Mouse (Mus musculus) forebrain, embryonic 12.5 days (tissue): Measurements from ENCODE around the gene Acap3. TPM values are rescaled to one million over a fixed set of nuclear protein-coding genes. Genes with fewer than 3 reads are reported as not detected.
A peak's percentile ranks its signal among the peaks of the same experiment; 100 is the strongest.

Experiments
- ATAC-seq: fragments of 200-750 bp; cut with Nextera tagmentation; 2 replicates; pipeline ENCODE4 v1.8.0; 2017; ENCODE audit warnings: moderate TSS enrichment; ENCODE audit not compliant: low FRiP score
- H3K27ac ChIP-seq: fragments of 300-500 bp; sonication (generic); 2 replicates; pipeline ENCODE4 v1.5.1; 2016; ENCODE audit warnings: mild to moderate bottlenecking
- H3K27me3 ChIP-seq: fragments of 300-500 bp; sonication (generic); 2 replicates; pipeline ENCODE4 v1.6.1; 2016; ENCODE audit warnings: mild to moderate bottlenecking
- H3K36me3 ChIP-seq: fragments of 300-500 bp; sonication (generic); replicated peaks from 2 replicates; pipeline ENCODE4 v1.6.1; 2016; ENCODE audit warnings: mild to moderate bottlenecking
- H3K4me1 ChIP-seq: fragments of 300-500 bp; sonication (generic); 2 replicates; pipeline ENCODE4 v1.6.1; 2016
- H3K4me2 ChIP-seq: fragments of 300-500 bp; sonication (generic); 2 replicates; pipeline ENCODE4 v1.6.1; 2016; ENCODE audit warnings: mild to moderate bottlenecking, moderate library complexity
- H3K4me3 ChIP-seq: fragments of 300-500 bp; sonication (generic); replicated peaks from 2 replicates; pipeline ENCODE4 v1.5.1; 2016; ENCODE audit warnings: mild to moderate bottlenecking
- H3K9ac ChIP-seq: fragments of 300-500 bp; sonication (generic); 2 replicates; pipeline ENCODE4 v1.6.1; 2016; ENCODE audit warnings: mild to moderate bottlenecking
- H3K9me3 ChIP-seq: fragments of 300-500 bp; sonication (generic); 2 replicates; pipeline ENCODE4 v1.6.1; 2016
- WGBS: fragments of 180-500 bp; shearing (Covaris S2); methylation state at CpG from one replicate; pipeline ENCODE4 v1.1.7; 2016; 5-methylcytosine and 5-hydroxymethylcytosine counted together
- polyA plus RNA-seq: library from polyadenylated mRNA; unstranded; fragments of >200 nt; fragmentation: Nextera tagmentation; extraction: Ambion mirVana; gene quantifications from 2 replicates; pipeline ENCODE4 v1.2.1, GENCODE M21; 2016

Gene Acap3
- 47.9 and 57.2 TPM in 2 replicates for polyA plus RNA-seq

- Histone ChIP-seq H3K27ac (peak within 1 kb of the TSS; percentile 99), H3K36me3 (peaks cover 47% of the 10 kb centered on the region), H3K4me3 (peak within 1 kb of the TSS; percentile 93), H3K27me3 (no peaks in the 10 kb centered on the region), H3K4me2 (peak within 1 kb of the TSS; percentile 99), H3K9me3 (no peaks in the 10 kb centered on the region), H3K4me1 (peaks cover 50% of the 10 kb centered on the region), H3K9ac (peak within 1 kb of the TSS; percentile 92)
- WGBS, result 0% methylated on average over 52 of the region's 52 CpGs
- peak; percentile 90 for ATAC-seq
Observed at GRCm38 (mm10) chr4:155891551-155892001, at the start of gene Acap3, which contains the start of gene Pusl1. Gene Acap3 (plus strand): TSS chr4:155891822. Gene Pusl1 (minus strand): TSS chr4:155891781.

- peaks cover 40% of the 10 kb centered on the region for H3K4me1 ChIP-seq
- no peak overlapping the region for H3K4me2 ChIP-seq
- 84% methylated on average over 5 of the region's 5 CpGs for WGBS
- H3K27ac ChIP-seq, result no peak overlapping the region
- no peak overlapping the region for H3K9ac ChIP-seq
- H3K9me3 ChIP-seq, result no peaks in the 10 kb centered on the region
- H3K27me3 ChIP-seq, result peaks cover 24% of the 10 kb centered on the region
- no peak for ATAC-seq
- 0 out of 2 replicates have a peak, but pooled peaks cover 2% of the 10 kb centered on the region for H3K36me3 ChIP-seq
- H3K4me3 ChIP-seq, result no peak overlapping the region
Observed at GRCm38 (mm10) chr4:155843231-155843630, 48.4 kb upstream of the Acap3 start.

- 0 out of 2 replicates have a peak, but pooled peaks cover 2% of the 10 kb centered on the region for H3K36me3 ChIP-seq
Observed at GRCm38 (mm10) chr4:155846871-155847578, 44.6 kb upstream of the Acap3 start, which contains the start of gene Dvl1. Gene Dvl1 (plus strand): TSS chr4:155847402.

GRCm38 (mm10) chr4:155847591-155848352, 43.9 kb upstream of the Acap3 start:
- Histone ChIP-seq H3K4me3 (peak overlapping the region; percentile 84), H3K9me3 (no peaks in the 10 kb centered on the region), H3K27ac (peak overlapping the region; percentile 68; the same call in 1 of the 2 replicates), H3K36me3 (0 out of 2 replicates have a peak, but pooled peaks cover under 1% of the 10 kb centered on the region), H3K27me3 (0 out of 2 replicates have a peak, but pooled peaks cover 2% of the 10 kb centered on the region), H3K9ac (peak overlapping the region; percentile 90), H3K4me2 (peak overlapping the region; percentile 77), H3K4me1 (peaks cover 33% of the 10 kb centered on the region)
- 2% methylated on average over 62 of the region's 69 CpGs for WGBS
- peak; percentile 13 for ATAC-seq

More at GRCm38 (mm10) chr4:155846871-155847578, 44.6 kb upstream of the Acap3 start, which contains the start of gene Dvl1:
- 2% methylated on average over 60 of the region's 65 CpGs for WGBS
- peak within 1 kb of the TSS; percentile 84 for H3K4me3 ChIP-seq
- no peaks in the 10 kb centered on the region for H3K9me3 ChIP-seq
- peaks cover 33% of the 10 kb centered on the region for H3K4me1 ChIP-seq
- H3K9ac ChIP-seq, result peak within 1 kb of the TSS; percentile 90
- H3K27me3 ChIP-seq, result peaks cover 6% of the 10 kb centered on the region; the same call in 1 of the 2 replicates
- H3K27ac ChIP-seq, result peak within 1 kb of the TSS; percentile 76
- peak; percentile 94 for ATAC-seq
- peak within 1 kb of the TSS; percentile 77 for H3K4me2 ChIP-seq

GRCm38 (mm10) chr4:155848434-155849095, 43.1 kb upstream of the Acap3 start:
- H3K4me1 ChIP-seq, result peaks cover 33% of the 10 kb centered on the region
- H3K4me2 ChIP-seq, result peak overlapping the region; percentile 77
- 62% methylated on average over 7 of the region's 7 CpGs for WGBS
- peak overlapping the region; percentile 84 for H3K4me3 ChIP-seq
- peak overlapping the region; percentile 90 for H3K9ac ChIP-seq
- no peaks in the 10 kb centered on the region for H3K27me3 ChIP-seq
- no peaks in the 10 kb centered on the region for H3K9me3 ChIP-seq
- 0 out of 2 replicates have a peak, but pooled peaks cover 7% of the 10 kb centered on the region for H3K36me3 ChIP-seq
- no peak for ATAC-seq
- H3K27ac ChIP-seq, result no peak overlapping the region

GRCm38 (mm10) chr4:155849391-155849790, 42.2 kb upstream of the Acap3 start:
- H3K36me3 ChIP-seq, result peaks cover 15% of the 10 kb centered on the region
- 91% methylated on average over 2 of the region's 2 CpGs for WGBS
- no peaks in the 10 kb centered on the region for H3K9me3 ChIP-seq
- peak overlapping the region; percentile 77 for H3K4me2 ChIP-seq
- no peaks in the 10 kb centered on the region for H3K27me3 ChIP-seq
- no peak for ATAC-seq
- H3K27ac ChIP-seq, result no peak overlapping the region
- 0 out of 2 replicates have a peak overlapping the region, but pooled peaks have one; percentile 90 for H3K9ac ChIP-seq
- H3K4me3 ChIP-seq, result no peak overlapping the region
- H3K4me1 ChIP-seq, result peaks cover 33% of the 10 kb centered on the region

GRCm38 (mm10) chr4:155849792-155850451, 41.7 kb upstream of the Acap3 start:
- Histone ChIP-seq H3K36me3 (peaks cover 20% of the 10 kb centered on the region), H3K4me3 (no peak overlapping the region), H3K27me3 (no peaks in the 10 kb centered on the region), H3K4me1 (peaks cover 33% of the 10 kb centered on the region), H3K9ac (0 out of 2 replicates have a peak overlapping the region, but pooled peaks have one; percentile 90), H3K4me2 (0 out of 2 replicates have a peak overlapping the region, but pooled peaks have one; percentile 77), H3K27ac (no peak overlapping the region), H3K9me3 (no peaks in the 10 kb centered on the region)
- ATAC-seq, result no peak
- 92% methylated on average over 3 of the region's 3 CpGs for WGBS

GRCm38 (mm10) chr4:155851368-155851767, 40.3 kb upstream of the Acap3 start:
- WGBS, result 91% methylated on average over 3 of the region's 3 CpGs
- no peaks in the 10 kb centered on the region for H3K27me3 ChIP-seq
- H3K4me1 ChIP-seq, result peaks cover 32% of the 10 kb centered on the region
- H3K36me3 ChIP-seq, result peaks cover 35% of the 10 kb centered on the region
- no peak overlapping the region; the same call in 1 of the 2 replicates for H3K9ac ChIP-seq
- no peak overlapping the region for H3K4me2 ChIP-seq
- H3K4me3 ChIP-seq, result no peak overlapping the region
- H3K9me3 ChIP-seq, result no peaks in the 10 kb centered on the region
- no peak for ATAC-seq
- H3K27ac ChIP-seq, result no peak overlapping the region

- Histone ChIP-seq H3K27me3 (no peaks in the 10 kb centered on the region), H3K36me3 (peaks cover 41% of the 10 kb centered on the region), H3K4me2 (no peak overlapping the region), H3K9me3 (no peaks in the 10 kb centered on the region), H3K4me3 (no peak overlapping the region), H3K27ac (peak overlapping the region; percentile 25; the same call in 1 of the 2 replicates), H3K4me1 (peaks cover 26% of the 10 kb centered on the region), H3K9ac (peak overlapping the region; percentile 17; the same call in 1 of the 2 replicates)
- WGBS, result 89% methylated on average over 2 of the region's 2 CpGs
- ATAC-seq, result no peak
Observed at GRCm38 (mm10) chr4:155851951-155852411, 39.6 kb upstream of the Acap3 start.

- Histone ChIP-seq H3K4me3 (no peak overlapping the region), H3K27ac (no peak overlapping the region), H3K4me2 (no peak overlapping the region), H3K9ac (no peak overlapping the region), H3K27me3 (no peaks in the 10 kb centered on the region), H3K4me1 (peaks cover 21% of the 10 kb centered on the region), H3K9me3 (no peaks in the 10 kb centered on the region), H3K36me3 (peaks cover 55% of the 10 kb centered on the region)
- 90% methylated on average over 9 of the region's 9 CpGs for WGBS
- ATAC-seq, result no peak
Observed at GRCm38 (mm10) chr4:155853421-155853820, 38.2 kb upstream of the Acap3 start.

- H3K27ac ChIP-seq, result no peak overlapping the region
- no peak for ATAC-seq
- no peaks in the 10 kb centered on the region for H3K9me3 ChIP-seq
- peaks cover 71% of the 10 kb centered on the region for H3K36me3 ChIP-seq
- no peak overlapping the region for H3K4me2 ChIP-seq
- no peaks in the 10 kb centered on the region for H3K27me3 ChIP-seq
- peaks cover 5% of the 10 kb centered on the region for H3K4me1 ChIP-seq
- WGBS, result 93% methylated on average over 12 of the region's 12 CpGs
- no peak overlapping the region for H3K9ac ChIP-seq
- no peak overlapping the region for H3K4me3 ChIP-seq
Observed at GRCm38 (mm10) chr4:155854991-155855390, 36.6 kb upstream of the Acap3 start.
